Mouse (Mus musculus) liver, adult 10 weeks (tissue): ENCODE measurements around the gene Cgn. TPM values are rescaled to one million over a fixed set of nuclear protein-coding genes. Genes with fewer than 3 reads are reported as not detected.

Experiments
- polyA plus RNA-seq: library from polyadenylated mRNA; stranded (reverse); fragments of 350-450 nt; fragmentation: Illumina TruSeq; extraction: RNeasy Lipid Tissue Mini Kit (QIAGEN cat#74804); gene quantifications from one replicate; pipeline ENCODE4 v1.2.3, GENCODE M21; 2014; ENCODE audit warnings: low read depth, low replicate concordance

The Cgn gene
- polyA plus RNA-seq, result 7.0 TPM

GRCm38 (mm10) chr3:94786367-94786835 lies at the start of gene Cgn:
TSS of gene Cgn (minus strand) at chr3:94786492.

Other genes starting within 250 kb of the Cgn start
- gene Snx27, start 203.8 kb downstream of the Cgn start, polyA plus RNA-seq, result 19.0 TPM
- not detected for gene Gm10972, start 143.4 kb downstream of the Cgn start, polyA plus RNA-seq
- 2.0 TPM for gene Tuft1, start 127.6 kb downstream of the Cgn start, polyA plus RNA-seq
- gene Selenbp2, start 92.9 kb downstream of the Cgn start, polyA plus RNA-seq, result 4.8 TPM
- 5.7 TPM for gene Pogz, start 51.1 kb upstream of the Cgn start, polyA plus RNA-seq
- 71.9 TPM for gene Psmb4, start 100.5 kb upstream of the Cgn start, polyA plus RNA-seq
- 41.9 TPM for gene Selenbp1, start 146.6 kb upstream of the Cgn start, polyA plus RNA-seq
- gene Rfx5, start 167.6 kb upstream of the Cgn start, polyA plus RNA-seq, result 9.8 TPM
- 11.2 TPM for gene Pi4kb, start 188.2 kb upstream of the Cgn start, polyA plus RNA-seq
- gene Zfp687, start 229.0 kb upstream of the Cgn start, polyA plus RNA-seq, result 1.3 TPM